Mouse (Mus musculus): ENCODE measurements around the gene Myrip.

- TF ChIP-seq CTCF (IDR thresholded peaks at IDR 0.05; ENCODE audit: extremely low read depth, insufficient read length, insufficient replicate concordance, low read depth, low read length) (peak; percentile 2; the same call in 1 of the 2 replicates), POLR2A (IDR thresholded peaks at IDR 0.05; ENCODE audit: low read depth, low read length) (no peak)
Observed at GRCm38 (mm10) chr9:120424567-120424966, 123.3 kb downstream of the Myrip start.
